Comparison of ENCODE assay signal across 9 mouse cellular contexts in genomic region chr4:105100508-105101336, GRCm38 (mm10). TPM values are rescaled to one million over a fixed set of nuclear protein-coding genes. Genes with fewer than 3 reads are reported as not detected.
DNase-seq lines count a peak whose midpoint lies in the region; ATAC-seq lines count a peak whose summit lies in the region.
"Had no signal": no experiment of that assay in that cellular context is flagged by ENCODE, and none has a peak within 500 bp of the region (broad histone marks: within the 10 kb centered on the region; RNA-seq: fewer than 3 reads in every experiment).

No protein-coding gene starts in this region.

- WGBS in midbrain, embryonic 16.5 days, result 45% methylated on average over 5 of the region's 5 CpGs
- 44% methylated on average over 5 of the region's 5 CpGs for WGBS in midbrain, embryonic 15.5 days
- WGBS in heart, embryonic 11.5 days (ENCODE audit: insufficient replicate concordance), result 16% methylated on average over 5 of the region's 5 CpGs

- no peaks in the 10 kb centered on the region for H3K9me3 ChIP-seq in midbrain, embryonic 16.5 days (replicated peaks; ENCODE audit: control insufficient read depth, low read length, poor library complexity, severe bottlenecking)
- H3K9me3 ChIP-seq in midbrain, embryonic 15.5 days, result no peaks in the 10 kb centered on the region
- no peaks in the 10 kb centered on the region for H3K9me3 ChIP-seq in heart, embryonic 11.5 days (replicated peaks; ENCODE audit: control insufficient read depth, low read length)
- H3K9me3 ChIP-seq: neural tube, embryonic 12.5 days had no signal

- H3K27ac ChIP-seq in midbrain, embryonic 16.5 days (ENCODE audit: low read length), result 0 out of 2 replicates have a peak overlapping the region, but pooled peaks have one; percentile 47
- no peak overlapping the region for H3K27ac ChIP-seq in midbrain, embryonic 15.5 days
- peak overlapping the region; percentile 85 for H3K27ac ChIP-seq in heart, embryonic 11.5 days (ENCODE audit: low read depth, low read length)
- H3K27ac ChIP-seq: neural tube, embryonic 12.5 days had no signal

- no peak for DNase-seq in frontal cortex, postnatal 36 days (ENCODE audit: low spot score in 2 of 2)
- DNase-seq in spleen, adult 18-20 months, result no peak
- no peak for DNase-seq in natural killer cell, adult 2 months (ENCODE audit: low spot score in 2 of 2)

- no peaks in the 10 kb centered on the region for H3K36me3 ChIP-seq in midbrain, embryonic 16.5 days (ENCODE audit: control insufficient read depth, insufficient read depth, low read length)
- H3K36me3 ChIP-seq in midbrain, embryonic 15.5 days (replicated peaks), result no peaks in the 10 kb centered on the region
- no peaks in the 10 kb centered on the region for H3K36me3 ChIP-seq in heart, embryonic 11.5 days (ENCODE audit: control insufficient read depth, insufficient read depth, low read length)
- H3K36me3 ChIP-seq: neural tube, embryonic 12.5 days had no signal

- H3K4me2 ChIP-seq in midbrain, embryonic 16.5 days (ENCODE audit: low read length), result no peak overlapping the region
- H3K4me2 ChIP-seq in midbrain, embryonic 15.5 days, result no peak overlapping the region
- peak overlapping the region; percentile 6; the same call in 1 of the 2 replicates for H3K4me2 ChIP-seq in heart, embryonic 11.5 days
- H3K4me2 ChIP-seq: neural tube, embryonic 12.5 days had no signal

- H3K4me1 ChIP-seq in midbrain, embryonic 16.5 days (ENCODE audit: control insufficient read depth, insufficient read depth, low read length), result peaks cover 10% of the 10 kb centered on the region
- H3K4me1 ChIP-seq in midbrain, embryonic 15.5 days, result 0 out of 2 replicates have a peak, but pooled peaks cover 6% of the 10 kb centered on the region
- peaks cover 16% of the 10 kb centered on the region for H3K4me1 ChIP-seq in heart, embryonic 11.5 days (ENCODE audit: control insufficient read depth, insufficient read depth, low read length)
- H3K4me1 ChIP-seq: neural tube, embryonic 12.5 days had no signal

- no peak overlapping the region for H3K4me3 ChIP-seq in midbrain, embryonic 16.5 days (ENCODE audit: low read depth, low read length)
- H3K4me3 ChIP-seq in midbrain, embryonic 15.5 days, result no peak overlapping the region
- no peak overlapping the region for H3K4me3 ChIP-seq in heart, embryonic 11.5 days (ENCODE audit: low read depth, low read length)
- H3K4me3 ChIP-seq: neural tube, embryonic 12.5 days had no signal

- H3K27me3 ChIP-seq in midbrain, embryonic 16.5 days (ENCODE audit: control insufficient read depth, insufficient read depth, low read depth, low read length), result no peaks in the 10 kb centered on the region
- H3K27me3 ChIP-seq in midbrain, embryonic 15.5 days (replicated peaks), result no peaks in the 10 kb centered on the region
- H3K27me3 ChIP-seq in heart, embryonic 11.5 days (ENCODE audit: control insufficient read depth, insufficient read depth, low read length), result no peaks in the 10 kb centered on the region
- H3K27me3 ChIP-seq: neural tube, embryonic 12.5 days had no signal

- ATAC-seq in frontal cortex, adult (ENCODE audit: low TSS enrichment), result peak; percentile 69
- ATAC-seq in midbrain, embryonic 16.5 days, result 0 out of 2 replicates have a peak, but pooled peaks have one; percentile 48
- no peak for ATAC-seq in midbrain, embryonic 15.5 days (replicated peaks)
- ATAC-seq in heart, embryonic 11.5 days (replicated peaks; ENCODE audit: insufficient number of reproducible peaks, low FRiP score, low TSS enrichment), result peak; percentile 78
- ATAC-seq in monocyte, adult 5-6 weeks (replicated peaks; ENCODE audit: insufficient number of reproducible peaks, low FRiP score, low TSS enrichment, poor library complexity, severe bottlenecking), result no peak

- H3K9ac ChIP-seq in midbrain, embryonic 16.5 days (ENCODE audit: low read depth, low read length), result no peak overlapping the region
- H3K9ac ChIP-seq in midbrain, embryonic 15.5 days, result no peak overlapping the region; the same call in 1 of the 2 replicates
- 0 out of 2 replicates have a peak overlapping the region, but pooled peaks have one; percentile 46 for H3K9ac ChIP-seq in heart, embryonic 11.5 days (ENCODE audit: low read depth, low read length)
- H3K9ac ChIP-seq: neural tube, embryonic 12.5 days had no signal

RNA-seq across cellular contexts. Expression of gene Prkaa2, which starts 9.0 kb away (rescaled TPM):
- polyA plus RNA-seq in midbrain, embryonic 16.5 days (2015; fragmentation: Nextera tagmentation; extraction: Ambion mirVana), result 17.7 and 18.6 TPM in 2 replicates
- polyA plus RNA-seq in midbrain, embryonic 15.5 days (2015; fragmentation: Nextera tagmentation; extraction: Ambion mirVana), result 15.4 and 16.8 TPM in 2 replicates
- 38.8 and 49.1 TPM in 2 replicates for polyA plus RNA-seq in heart, embryonic 11.5 days (2014; fragmentation: Nextera tagmentation; extraction: Ambion mirVana)
- total RNA-seq in monocyte, adult 5-6 weeks (2017), result 0.29 TPM in 1 of 3 replicates, not detected in the others

RNA-seq across cellular contexts. Expression of gene Plpp3, which starts 56.4 kb away (rescaled TPM):
- 71.7 and 102 TPM in 2 replicates for polyA plus RNA-seq in midbrain, embryonic 16.5 days (2015; fragmentation: Nextera tagmentation; extraction: Ambion mirVana)
- polyA plus RNA-seq in midbrain, embryonic 15.5 days (2015; fragmentation: Nextera tagmentation; extraction: Ambion mirVana), result 66.3 and 81.9 TPM in 2 replicates
- polyA plus RNA-seq in heart, embryonic 11.5 days (2014; fragmentation: Nextera tagmentation; extraction: Ambion mirVana), result 23.8 and 25.7 TPM in 2 replicates
- 0.49 to 0.57 TPM in 2 of 3 replicates, not detected in the other for total RNA-seq in monocyte, adult 5-6 weeks (2017)

Comparison
In these comparisons a context has a peak if more than half of its experiments do, and no peak if none do; other contexts are left out.
1. ATAC-seq: peak in frontal cortex, adult (single experiment), midbrain, embryonic 16.5 days (single experiment) and heart, embryonic 11.5 days (single experiment); none in midbrain, embryonic 15.5 days (single experiment) and monocyte, adult 5-6 weeks (single experiment).